Mouse (Mus musculus): ENCODE results near the gene Pde4dip. TPM values are rescaled to one million over a fixed set of nuclear protein-coding genes. Genes with fewer than 3 reads are reported as not detected.

The Pde4dip gene
- total RNA-seq, 2 experiments from 2014 or later: 209 to 247 TPM

Small RNA genes within 50 kb of the gene (microRNA-seq; reads per million reads assigned to microRNA genes)
- gene Mir7225: not detected

Other genes with a start within 250 kb of the Pde4dip start
- gene Prkab2, start 230.5 kb downstream of the Pde4dip start, total RNA-seq (2021): 10 to 100 TPM; 26.4 to 30.8 TPM
- not detected for gene Gm17651, start 214.0 kb downstream of the Pde4dip start, total RNA-seq (2021)
- gene Sec22b, start 12.5 kb upstream of the Pde4dip start, total RNA-seq (2021): 10 to 100 TPM; 72.5 to 79.6 TPM
- 10 to 100 TPM; 10.8 to 14.0 TPM for gene Notch2, start 124.8 kb upstream of the Pde4dip start, total RNA-seq (2021)